Mouse (Mus musculus) testis, adult 2 months (tissue): ENCODE data around the gene Trim72.

Experiments
- CTCF ChIP-seq: fragments of 200-500 bp; IDR thresholded peaks from 2 replicates; pipeline ENCODE4 v1.5.1; 2012; ENCODE audit warnings: low read depth, mild to moderate bottlenecking, inconsistent platforms, low read length, moderate library complexity; ENCODE audit not compliant: control insufficient read depth, insufficient read depth, insufficient replicate concordance
- POLR2A ChIP-seq: fragments of 200-500 bp; IDR thresholded peaks from 2 replicates; pipeline ENCODE4 v1.6.1; 2012; ENCODE audit warnings: low read depth, mild to moderate bottlenecking, inconsistent platforms, low read length, moderate library complexity; ENCODE audit not compliant: control insufficient read depth

DNA sequence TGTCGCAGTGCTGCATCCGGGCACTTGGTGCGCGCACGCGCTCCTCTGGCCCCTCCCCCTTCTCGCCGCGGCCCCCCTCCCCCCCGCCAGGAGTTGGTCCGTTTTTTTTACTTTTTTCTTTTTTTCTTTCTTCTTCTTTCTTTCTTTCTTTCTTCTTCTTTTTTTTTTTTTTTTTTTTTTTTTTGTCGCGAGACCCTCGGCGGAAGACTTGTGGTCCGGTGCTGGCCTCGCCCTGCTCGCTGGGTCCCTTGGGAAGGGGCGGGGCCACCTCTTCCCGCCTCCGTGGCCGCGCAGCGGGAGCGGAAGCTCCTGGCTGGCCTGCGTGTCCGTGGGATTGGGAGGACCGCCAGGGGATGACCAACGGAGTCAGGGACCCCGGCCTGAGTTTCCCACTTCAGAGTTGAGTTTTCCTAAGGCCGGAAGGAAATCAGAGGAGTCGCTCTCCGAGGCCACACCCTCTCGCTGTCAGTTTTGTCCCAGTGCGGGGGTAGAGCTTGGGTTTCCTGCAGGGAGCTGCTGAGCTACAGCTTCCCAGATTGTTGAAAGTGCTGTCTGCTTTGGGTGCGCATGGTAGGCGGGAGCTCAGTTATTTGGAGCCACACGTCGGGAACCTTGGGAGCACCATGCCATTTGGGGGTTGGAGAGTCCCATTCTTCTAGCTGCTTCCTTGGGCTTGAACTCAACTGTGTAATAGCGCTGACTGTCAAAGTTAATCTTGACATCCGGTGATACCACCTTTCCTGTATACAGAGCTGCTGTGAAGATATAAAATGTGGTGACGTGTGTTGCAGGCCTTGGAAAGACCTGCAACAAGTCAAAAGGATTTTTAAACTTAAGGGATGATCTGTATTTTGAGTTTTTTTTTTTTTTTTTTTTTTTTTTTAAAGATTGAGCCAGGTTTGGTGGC is 35.6 kb upstream of the Trim72 start:
- TF ChIP-seq POLR2A (peak; percentile 26; the same call in 1 of the 2 replicates), CTCF (no peak)
